Mouse (Mus musculus): ENCODE data around the gene Tjp2. TPM values are rescaled to one million over a fixed set of nuclear protein-coding genes. Genes with fewer than 3 reads are reported as not detected.
"Not testable (repeated sequence)": the region's sequence is repeated elsewhere in the genome, so short reads cannot be mapped to it uniquely, and the experiment has no call there.

Tjp2 gene
- polyA plus RNA-seq, 1 experiment from 2014 or later: 36.9 TPM

DNA sequence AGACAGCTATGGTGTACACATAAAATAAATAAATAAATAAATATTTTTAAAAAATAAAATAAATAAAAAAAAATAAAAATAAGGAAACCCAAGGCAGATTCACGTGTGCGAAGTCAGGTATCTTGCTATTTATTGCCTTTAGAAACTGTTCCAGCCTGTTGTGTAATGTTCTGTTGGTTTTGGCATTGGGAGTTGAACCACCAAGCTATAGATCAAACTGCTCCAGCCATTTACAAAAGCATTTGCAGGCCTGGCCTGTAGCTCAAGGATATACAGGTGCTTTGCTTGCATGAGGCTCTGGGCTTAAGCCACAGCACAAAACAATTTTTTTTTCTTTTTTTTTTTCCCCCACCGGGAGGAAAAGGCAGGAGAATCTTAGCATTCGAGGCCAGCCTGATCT, 13.2 kb upstream of the Tjp2 start:
- no peaks in the 10 kb centered on the region for H3K27me3 ChIP-seq (ENCODE audit: control insufficient read depth, insufficient read depth, low read length)
- WGBS: 88% methylated on average over 4 of the region's 4 CpGs
- no peaks in the 10 kb centered on the region for H3K36me3 ChIP-seq (ENCODE audit: control insufficient read depth, insufficient read depth, low read length)
- no peak overlapping the region for H3K4me2 ChIP-seq (ENCODE audit: low read depth, low read length, severe bottlenecking)
- no peak for ATAC-seq (replicated peaks; ENCODE audit: low FRiP score)
- H3K9ac ChIP-seq (ENCODE audit: low read length): no peak overlapping the region
- no peak for DNase-seq (ENCODE audit: low spot score)
- no peak overlapping the region for H3K27ac ChIP-seq (ENCODE audit: low read depth, low read length)
- no peaks in the 10 kb centered on the region for H3K9me3 ChIP-seq (ENCODE audit: control insufficient read depth, low read length)
- no peaks in the 10 kb centered on the region; the same call in 1 of the 2 replicates for H3K4me1 ChIP-seq (replicated peaks; ENCODE audit: control insufficient read depth, insufficient read depth, low read length)
- no peak overlapping the region for H3K4me3 ChIP-seq (ENCODE audit: low read depth, low read length)

DNA sequence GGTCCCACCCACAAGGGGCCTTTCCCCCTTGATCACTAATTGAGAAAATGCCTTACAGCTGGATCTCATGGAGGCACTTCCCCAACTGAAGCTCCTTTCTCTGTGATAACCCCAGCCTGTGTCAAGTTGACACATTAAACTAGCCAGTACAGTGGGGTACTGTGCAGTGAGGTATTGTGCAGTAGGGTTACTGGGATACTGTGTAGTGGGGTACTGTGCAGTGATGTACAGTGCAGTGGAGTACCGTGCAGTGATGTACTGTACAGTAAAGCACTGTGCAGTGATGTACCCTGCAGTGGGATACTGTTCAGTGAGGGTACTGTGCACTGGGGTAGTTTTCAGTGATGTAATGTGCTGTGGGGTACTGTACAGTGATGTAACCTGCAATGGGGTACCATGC, 7.5 kb upstream of the Tjp2 start:
- DNase-seq (ENCODE audit: low spot score); H3K9me3 ChIP-seq (ENCODE audit: control insufficient read depth, low read length); H3K9ac ChIP-seq (ENCODE audit: low read length); H3K4me3 ChIP-seq (ENCODE audit: low read depth, low read length); H3K27ac ChIP-seq (ENCODE audit: low read depth, low read length); H3K27me3 ChIP-seq (ENCODE audit: control insufficient read depth, insufficient read depth, low read length); H3K4me1 ChIP-seq (replicated peaks; ENCODE audit: control insufficient read depth, insufficient read depth, low read length); H3K4me2 ChIP-seq (ENCODE audit: low read depth, low read length, severe bottlenecking); ATAC-seq (replicated peaks; ENCODE audit: low FRiP score); H3K36me3 ChIP-seq (ENCODE audit: control insufficient read depth, insufficient read depth, low read length): not testable (repeated sequence)
- 92% methylated on average over 1 of the region's 1 CpGs for WGBS

DNA sequence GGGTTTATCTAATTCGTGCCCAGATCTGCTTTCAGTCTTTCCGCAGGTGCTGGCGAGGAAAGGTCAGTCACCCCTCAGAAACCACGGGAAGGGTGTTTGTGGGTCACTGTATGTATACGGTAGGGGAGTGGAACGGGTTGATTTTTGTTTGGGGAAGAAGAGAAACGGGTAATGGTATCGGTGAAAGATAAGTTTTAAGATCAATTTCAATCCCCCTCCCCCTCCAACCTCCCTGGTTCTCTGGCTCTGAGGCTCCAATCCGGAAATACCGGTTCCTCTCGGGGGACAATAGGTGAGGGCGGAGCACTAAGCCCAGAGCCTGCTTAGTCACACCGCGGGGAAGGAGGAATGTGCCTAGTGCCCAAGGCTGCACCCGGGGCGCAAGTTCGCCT, 471 bp upstream of the Tjp2 start:
- H3K27me3 ChIP-seq (ENCODE audit: control insufficient read depth, insufficient read depth, low read length): peaks cover 14% of the 10 kb centered on the region
- H3K4me3 ChIP-seq (ENCODE audit: low read depth, low read length): peak overlapping the region; percentile 44
- no peak overlapping the region; the same call in 1 of the 2 replicates for H3K9ac ChIP-seq (ENCODE audit: low read length)
- H3K4me1 ChIP-seq (replicated peaks; ENCODE audit: control insufficient read depth, insufficient read depth, low read length): no peaks in the 10 kb centered on the region; the same call in 1 of the 2 replicates
- H3K9me3 ChIP-seq (ENCODE audit: control insufficient read depth, low read length): no peaks in the 10 kb centered on the region
- peak overlapping the region; percentile 87 for H3K4me2 ChIP-seq (ENCODE audit: low read depth, low read length, severe bottlenecking)
- under 1% methylated on average over 17 of the region's 17 CpGs for WGBS
- peak; percentile 44; the same call in 1 of the 2 replicates for ATAC-seq (replicated peaks; ENCODE audit: low FRiP score)
- DNase-seq (ENCODE audit: low spot score): peak; percentile 68
- H3K27ac ChIP-seq (ENCODE audit: low read depth, low read length): no peak overlapping the region
- no peaks in the 10 kb centered on the region for H3K36me3 ChIP-seq (ENCODE audit: control insufficient read depth, insufficient read depth, low read length)

DNA sequence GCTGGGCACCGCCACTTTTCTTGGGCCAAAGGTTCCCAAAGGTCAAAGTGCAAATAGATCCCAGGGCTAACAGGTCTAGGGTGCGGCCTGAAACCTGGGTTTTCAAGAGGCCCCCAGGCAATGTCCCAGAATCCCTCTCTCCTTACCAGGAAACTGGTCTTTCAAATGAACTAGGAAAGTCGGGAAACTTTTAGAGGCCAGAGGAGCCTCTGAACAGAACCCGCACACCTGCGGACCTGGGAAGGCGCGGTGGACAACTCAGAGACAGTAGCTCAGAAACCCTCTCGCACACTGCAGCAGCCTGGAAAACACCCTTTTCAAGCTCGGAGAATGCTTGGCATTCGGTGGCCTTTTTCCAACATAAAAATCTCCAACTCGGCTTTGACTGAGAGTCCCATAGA, 979 bp downstream of the Tjp2 start:
- Histone ChIP-seq H3K27me3 (ENCODE audit: control insufficient read depth, insufficient read depth, low read length) (peaks cover 14% of the 10 kb centered on the region), H3K27ac (ENCODE audit: low read depth, low read length) (no peak overlapping the region), H3K4me1 (replicated peaks; ENCODE audit: control insufficient read depth, insufficient read depth, low read length) (no peaks in the 10 kb centered on the region; the same call in 1 of the 2 replicates), H3K4me3 (ENCODE audit: low read depth, low read length) (peak overlapping the region; percentile 44; the same call in 1 of the 2 replicates), H3K4me2 (ENCODE audit: low read depth, low read length, severe bottlenecking) (peak overlapping the region; percentile 87; the same call in 1 of the 2 replicates), H3K9me3 (ENCODE audit: control insufficient read depth, low read length) (no peaks in the 10 kb centered on the region), H3K36me3 (ENCODE audit: control insufficient read depth, insufficient read depth, low read length) (no peaks in the 10 kb centered on the region), H3K9ac (ENCODE audit: low read length) (no peak overlapping the region)
- DNase-seq (ENCODE audit: low spot score) (no peak), ATAC-seq (replicated peaks; ENCODE audit: low FRiP score) (no peak)
- 7% methylated on average over 11 of the region's 11 CpGs for WGBS

DNA sequence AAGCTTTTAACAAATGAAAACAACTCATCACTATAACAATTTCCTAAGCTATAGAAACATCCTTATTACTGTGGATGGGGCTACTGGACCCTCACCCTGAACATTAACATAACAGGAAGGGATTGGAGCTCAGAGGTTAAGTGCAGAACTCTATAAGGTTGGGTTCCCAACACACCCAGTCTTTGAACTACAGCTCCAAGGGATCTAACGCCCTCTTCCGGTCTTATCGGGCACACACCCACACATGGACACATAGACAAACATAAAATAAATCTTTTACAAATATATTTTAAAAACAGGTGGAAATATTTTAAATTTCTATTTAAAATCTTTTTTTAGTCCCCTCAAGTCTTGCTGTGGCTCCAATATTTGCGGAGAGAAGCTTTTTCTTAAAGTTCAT, 3.4 kb downstream of the Tjp2 start:
- WGBS: 88% methylated on average over 4 of the region's 4 CpGs
- Histone ChIP-seq H3K4me1 (replicated peaks; ENCODE audit: control insufficient read depth, insufficient read depth, low read length) (no peaks in the 10 kb centered on the region; the same call in 1 of the 2 replicates), H3K36me3 (ENCODE audit: control insufficient read depth, insufficient read depth, low read length) (no peaks in the 10 kb centered on the region), H3K9ac (ENCODE audit: low read length) (no peak overlapping the region), H3K4me2 (ENCODE audit: low read depth, low read length, severe bottlenecking) (no peak overlapping the region), H3K4me3 (ENCODE audit: low read depth, low read length) (no peak overlapping the region), H3K27ac (ENCODE audit: low read depth, low read length) (no peak overlapping the region), H3K9me3 (ENCODE audit: control insufficient read depth, low read length) (no peaks in the 10 kb centered on the region), H3K27me3 (ENCODE audit: control insufficient read depth, insufficient read depth, low read length) (peaks cover 14% of the 10 kb centered on the region)
- ATAC-seq (replicated peaks; ENCODE audit: low FRiP score): no peak
- DNase-seq (ENCODE audit: low spot score): no peak

DNA sequence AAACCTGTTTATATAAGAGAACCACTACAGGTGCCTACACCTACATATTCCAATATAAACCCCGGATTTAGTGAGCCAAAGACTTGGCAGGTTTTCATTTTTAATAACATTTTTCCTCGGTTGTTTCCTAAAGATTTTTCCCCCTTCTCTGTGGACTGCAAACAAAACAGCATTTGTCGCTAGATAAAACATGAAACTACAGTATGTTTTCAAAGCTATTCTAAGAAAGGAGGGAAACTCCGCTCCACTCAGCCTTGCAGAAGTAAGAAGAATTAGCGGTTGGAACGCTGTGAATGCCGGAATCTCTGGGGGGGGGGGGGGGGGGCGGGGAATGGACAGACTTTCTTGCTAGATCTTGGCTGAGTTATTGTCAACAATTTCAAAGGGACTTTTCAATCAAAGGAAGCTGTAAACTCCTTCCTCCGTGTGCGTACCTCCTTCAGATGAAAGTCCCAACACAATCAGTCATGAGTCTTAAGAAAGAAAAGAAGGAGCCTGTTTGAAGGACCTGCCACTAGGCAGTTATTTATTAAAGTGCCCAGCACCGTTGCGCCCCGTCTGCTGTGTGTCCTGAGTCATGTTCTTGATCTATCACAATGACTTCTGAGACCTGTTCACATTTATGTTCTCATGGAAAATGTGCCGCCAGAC, 3.9 kb downstream of the Tjp2 start:
- Histone ChIP-seq H3K4me3 (ENCODE audit: low read depth, low read length) (no peak overlapping the region), H3K9me3 (ENCODE audit: control insufficient read depth, low read length) (no peaks in the 10 kb centered on the region), H3K9ac (ENCODE audit: low read length) (no peak overlapping the region), H3K27me3 (ENCODE audit: control insufficient read depth, insufficient read depth, low read length) (peaks cover 14% of the 10 kb centered on the region), H3K4me1 (replicated peaks; ENCODE audit: control insufficient read depth, insufficient read depth, low read length) (no peaks in the 10 kb centered on the region; the same call in 1 of the 2 replicates), H3K4me2 (ENCODE audit: low read depth, low read length, severe bottlenecking) (no peak overlapping the region), H3K36me3 (ENCODE audit: control insufficient read depth, insufficient read depth, low read length) (no peaks in the 10 kb centered on the region), H3K27ac (ENCODE audit: low read depth, low read length) (peak overlapping the region; percentile 38; the same call in 1 of the 2 replicates)
- no peak for DNase-seq (ENCODE audit: low spot score)
- ATAC-seq (replicated peaks; ENCODE audit: low FRiP score): no peak
- 28% methylated on average over 14 of the region's 14 CpGs for WGBS

DNA sequence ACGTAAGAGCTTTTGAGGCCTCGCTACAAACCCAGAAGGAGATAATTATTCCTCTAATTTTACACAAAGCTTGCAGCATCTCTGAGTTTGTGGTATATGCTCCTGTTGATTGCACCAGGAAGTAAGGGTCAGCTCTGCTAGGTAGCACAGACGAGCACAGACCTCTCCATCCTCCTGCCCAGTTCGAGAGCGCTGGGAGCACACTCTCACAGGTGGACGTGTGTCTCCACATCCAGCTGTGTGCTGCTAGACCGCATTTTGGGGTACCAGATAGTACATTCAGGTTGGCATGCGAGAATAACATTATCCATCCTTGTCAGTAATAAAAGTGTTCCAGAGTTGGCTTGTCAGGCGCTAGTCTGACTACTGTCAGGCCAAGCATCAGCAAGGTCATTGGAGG, 5.8 kb downstream of the Tjp2 start:
- Histone ChIP-seq H3K4me2 (ENCODE audit: low read depth, low read length, severe bottlenecking) (no peak overlapping the region), H3K36me3 (ENCODE audit: control insufficient read depth, insufficient read depth, low read length) (no peaks in the 10 kb centered on the region), H3K4me3 (ENCODE audit: low read depth, low read length) (no peak overlapping the region), H3K27ac (ENCODE audit: low read depth, low read length) (no peak overlapping the region), H3K9me3 (ENCODE audit: control insufficient read depth, low read length) (no peaks in the 10 kb centered on the region), H3K4me1 (replicated peaks; ENCODE audit: control insufficient read depth, insufficient read depth, low read length) (no peaks in the 10 kb centered on the region; the same call in 1 of the 2 replicates), H3K27me3 (ENCODE audit: control insufficient read depth, insufficient read depth, low read length) (peaks cover 5% of the 10 kb centered on the region), H3K9ac (ENCODE audit: low read length) (no peak overlapping the region)
- no peak for ATAC-seq (replicated peaks; ENCODE audit: low FRiP score)
- no peak for DNase-seq (ENCODE audit: low spot score)
- WGBS: 76% methylated on average over 9 of the region's 9 CpGs

DNA sequence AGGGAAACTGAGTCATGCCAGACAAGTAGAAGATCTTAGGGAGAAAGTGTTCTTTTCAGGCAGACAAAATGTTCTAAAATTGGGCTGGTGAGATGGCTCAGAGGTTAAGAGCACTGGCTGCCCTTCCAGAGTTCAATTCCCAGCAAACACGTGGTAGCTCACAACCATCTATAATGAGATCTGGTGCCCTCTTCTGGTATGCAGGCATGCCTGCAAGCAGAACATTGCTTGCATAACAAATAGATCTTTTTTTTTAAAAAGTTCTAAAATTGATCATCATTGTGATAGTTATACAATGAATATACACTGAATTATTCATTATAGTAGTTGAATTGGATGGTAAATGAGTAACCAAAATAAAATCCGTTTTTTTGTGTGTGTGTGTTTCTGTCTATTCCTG, 6.5 kb downstream of the Tjp2 start:
- no peak for DNase-seq (ENCODE audit: low spot score)
- Histone ChIP-seq H3K9ac (ENCODE audit: low read length) (no peak overlapping the region), H3K4me2 (ENCODE audit: low read depth, low read length, severe bottlenecking) (no peak overlapping the region), H3K36me3 (ENCODE audit: control insufficient read depth, insufficient read depth, low read length) (no peaks in the 10 kb centered on the region), H3K27ac (ENCODE audit: low read depth, low read length) (no peak overlapping the region), H3K4me3 (ENCODE audit: low read depth, low read length) (no peak overlapping the region), H3K4me1 (replicated peaks; ENCODE audit: control insufficient read depth, insufficient read depth, low read length) (no peaks in the 10 kb centered on the region; the same call in 1 of the 2 replicates), H3K9me3 (ENCODE audit: control insufficient read depth, low read length) (no peaks in the 10 kb centered on the region), H3K27me3 (ENCODE audit: control insufficient read depth, insufficient read depth, low read length) (no peaks in the 10 kb centered on the region; the same call in 1 of the 2 replicates)
- WGBS: 37% methylated on average over 2 of the region's 2 CpGs
- no peak for ATAC-seq (replicated peaks; ENCODE audit: low FRiP score)

DNA sequence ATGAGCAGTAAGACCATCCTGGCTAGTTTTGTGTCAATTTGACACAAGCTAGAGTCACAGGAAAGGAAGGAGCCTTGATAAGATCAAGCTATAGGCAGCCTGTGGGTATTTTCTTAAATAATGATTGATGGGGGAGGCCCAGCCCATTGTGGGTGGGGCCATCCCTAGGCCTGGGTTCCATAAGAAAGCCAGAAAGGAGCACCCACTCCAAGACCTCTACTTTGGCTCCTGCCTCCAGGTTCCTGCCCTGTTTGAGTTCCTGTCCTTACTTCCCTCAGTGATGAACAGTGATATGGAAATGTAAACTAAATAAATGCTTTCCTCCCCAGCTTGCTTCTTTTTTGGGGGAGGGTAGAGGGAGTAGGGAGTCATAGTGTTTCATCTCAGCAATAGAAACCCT, 7.0 kb downstream of the Tjp2 start:
- no peaks in the 10 kb centered on the region; the same call in 1 of the 2 replicates for H3K4me1 ChIP-seq (replicated peaks; ENCODE audit: control insufficient read depth, insufficient read depth, low read length)
- no peak overlapping the region for H3K4me3 ChIP-seq (ENCODE audit: low read depth, low read length)
- no peaks in the 10 kb centered on the region for H3K9me3 ChIP-seq (ENCODE audit: control insufficient read depth, low read length)
- ATAC-seq (replicated peaks; ENCODE audit: low FRiP score) (no peak), DNase-seq (ENCODE audit: low spot score) (no peak)
- no peak overlapping the region for H3K9ac ChIP-seq (ENCODE audit: low read length)
- no peaks in the 10 kb centered on the region; the same call in 1 of the 2 replicates for H3K27me3 ChIP-seq (ENCODE audit: control insufficient read depth, insufficient read depth, low read length)
- no peaks in the 10 kb centered on the region for H3K36me3 ChIP-seq (ENCODE audit: control insufficient read depth, insufficient read depth, low read length)
- H3K4me2 ChIP-seq (ENCODE audit: low read depth, low read length, severe bottlenecking): no peak overlapping the region
- H3K27ac ChIP-seq (ENCODE audit: low read depth, low read length): no peak overlapping the region

Data from forebrain, embryonic 11.5 days (tissue).